Mouse (Mus musculus): ENCODE data around the gene Il1f10. TPM values are rescaled to one million over a fixed set of nuclear protein-coding genes. Genes with fewer than 3 reads are reported as not detected.
A peak's percentile ranks its signal among the peaks of the same experiment; 100 is the strongest.

Gene Il1f10
- total RNA-seq, 1 experiment, result not detected

- TF ChIP-seq CHD2 (IDR thresholded peaks at IDR 0.05; ENCODE audit: low read depth, low read length), result no peak
- TF ChIP-seq HCFC1 (IDR thresholded peaks at IDR 0.05; ENCODE audit: borderline replicate concordance, insufficient read depth, low read length), result no peak
- no peak for TF ChIP-seq MAFK (IDR thresholded peaks at IDR 0.05; ENCODE audit: insufficient read depth, low read depth, low read length)
- TF ChIP-seq ZNF384 (IDR thresholded peaks at IDR 0.05; ENCODE audit: low read depth, low read length), result no peak
- TF ChIP-seq ZC3H11A (IDR thresholded peaks at IDR 0.05; ENCODE audit: borderline replicate concordance, low read depth, low read length), result no peak
- Histone ChIP-seq H3K27ac (ENCODE audit: insufficient read depth, low read depth, low read length, poor library complexity, severe bottlenecking) (no peak overlapping the region), H3K4me3 (ENCODE audit: insufficient read depth in 1 of 2, low read depth in 1 of 2, low read length in 2 of 2, poor library complexity in 1 of 2, severe bottlenecking in 1 of 2) (no peak overlapping the region), H3K9ac (ENCODE audit: insufficient read depth, low read depth, low read length, poor library complexity, severe bottlenecking) (no peak overlapping the region), H3K36me3 (ENCODE audit: control insufficient read depth, insufficient read depth, low read length, poor library complexity, severe bottlenecking) (no peaks in the 10 kb centered on the region), H3K9me3 (ENCODE audit: control insufficient read depth, insufficient read depth, low read depth, low read length) (no peaks in the 10 kb centered on the region), H3K4me1 (ENCODE audit: control insufficient read depth in 2 of 2, insufficient read depth in 2 of 2, low read length in 2 of 2, poor library complexity in 1 of 2) (no peaks in the 10 kb centered on the region)
- DNase-seq (ENCODE audit: low read depth, low spot score), result no peak
- in situ Hi-C loops (cut with MboI; ENCODE audit: low sequenced_read_pairs in 2 of 2, unreplicated experiment in 2 of 2), result no loop called here
Measured at GRCm38 (mm10) chr2:24294616-24295015, 3.6 kb downstream of the Il1f10 start.

GRCm38 (mm10) chr2:24296837-24297236 lies 5.8 kb downstream of the Il1f10 start:
- Histone ChIP-seq H3K27ac (ENCODE audit: insufficient read depth, low read depth, low read length, poor library complexity, severe bottlenecking) (no peak overlapping the region), H3K9me3 (ENCODE audit: control insufficient read depth, insufficient read depth, low read depth, low read length) (no peaks in the 10 kb centered on the region), H3K9ac (ENCODE audit: insufficient read depth, low read depth, low read length, poor library complexity, severe bottlenecking) (no peak overlapping the region), H3K4me3 (ENCODE audit: insufficient read depth in 1 of 2, low read depth in 1 of 2, low read length in 2 of 2, poor library complexity in 1 of 2, severe bottlenecking in 1 of 2) (no peak overlapping the region), H3K4me1 (ENCODE audit: control insufficient read depth in 2 of 2, insufficient read depth in 2 of 2, low read length in 2 of 2, poor library complexity in 1 of 2) (no peaks in the 10 kb centered on the region), H3K36me3 (ENCODE audit: control insufficient read depth, insufficient read depth, low read length, poor library complexity, severe bottlenecking) (no peaks in the 10 kb centered on the region)
- in situ Hi-C loops (cut with MboI; ENCODE audit: low sequenced_read_pairs in 2 of 2, unreplicated experiment in 2 of 2), result no loop called here
- DNase-seq (ENCODE audit: low read depth, low spot score), result peak; percentile 71
- TF ChIP-seq CHD2 (IDR thresholded peaks at IDR 0.05; ENCODE audit: low read depth, low read length) (no peak), ZC3H11A (IDR thresholded peaks at IDR 0.05; ENCODE audit: borderline replicate concordance, low read depth, low read length) (peak; percentile 71; the same call in 1 of the 2 replicates)

- Histone ChIP-seq H3K9me3 (ENCODE audit: control insufficient read depth, insufficient read depth, low read depth, low read length) (no peaks in the 10 kb centered on the region), H3K4me3 (ENCODE audit: insufficient read depth in 1 of 2, low read depth in 1 of 2, low read length in 2 of 2, poor library complexity in 1 of 2, severe bottlenecking in 1 of 2) (no peak overlapping the region), H3K4me1 (ENCODE audit: control insufficient read depth in 2 of 2, insufficient read depth in 2 of 2, low read length in 2 of 2, poor library complexity in 1 of 2) (no peaks in the 10 kb centered on the region), H3K9ac (ENCODE audit: insufficient read depth, low read depth, low read length, poor library complexity, severe bottlenecking) (no peak overlapping the region), H3K27ac (ENCODE audit: insufficient read depth, low read depth, low read length, poor library complexity, severe bottlenecking) (no peak overlapping the region), H3K36me3 (ENCODE audit: control insufficient read depth, insufficient read depth, low read length, poor library complexity, severe bottlenecking) (no peaks in the 10 kb centered on the region)
- DNase-seq (ENCODE audit: low read depth, low spot score), result no peak
- in situ Hi-C loops (cut with MboI; ENCODE audit: low sequenced_read_pairs in 2 of 2, unreplicated experiment in 2 of 2), result no loop called here
- TF ChIP-seq MAFK (IDR thresholded peaks at IDR 0.05; ENCODE audit: insufficient read depth, low read depth, low read length) (no peak), ZNF384 (IDR thresholded peaks at IDR 0.05; ENCODE audit: low read depth, low read length) (no peak), ZC3H11A (IDR thresholded peaks at IDR 0.05; ENCODE audit: borderline replicate concordance, low read depth, low read length) (no peak), CHD2 (IDR thresholded peaks at IDR 0.05; ENCODE audit: low read depth, low read length) (no peak), HCFC1 (IDR thresholded peaks at IDR 0.05; ENCODE audit: borderline replicate concordance, insufficient read depth, low read length) (no peak)
Measured at GRCm38 (mm10) chr2:24311302-24312001, 20.5 kb downstream of the Il1f10 start.

- no peaks in the 10 kb centered on the region for H3K4me1 ChIP-seq (ENCODE audit: control insufficient read depth in 2 of 2, insufficient read depth in 2 of 2, low read length in 2 of 2, poor library complexity in 1 of 2)
- no peak overlapping the region for H3K4me3 ChIP-seq (ENCODE audit: insufficient read depth in 1 of 2, low read depth in 1 of 2, low read length in 2 of 2, poor library complexity in 1 of 2, severe bottlenecking in 1 of 2)
- TF ChIP-seq ZNF384 (IDR thresholded peaks at IDR 0.05; ENCODE audit: low read depth, low read length), result no peak
- TF ChIP-seq CHD2 (IDR thresholded peaks at IDR 0.05; ENCODE audit: low read depth, low read length), result no peak
- no peak for TF ChIP-seq ZC3H11A (IDR thresholded peaks at IDR 0.05; ENCODE audit: borderline replicate concordance, low read depth, low read length)
- no peak for TF ChIP-seq HCFC1 (IDR thresholded peaks at IDR 0.05; ENCODE audit: borderline replicate concordance, insufficient read depth, low read length)
- TF ChIP-seq MAFK (IDR thresholded peaks at IDR 0.05; ENCODE audit: insufficient read depth, low read depth, low read length), result no peak
- in situ Hi-C loops (cut with MboI; ENCODE audit: low sequenced_read_pairs in 2 of 2, unreplicated experiment in 2 of 2), result no loop called here
- no peak overlapping the region for H3K9ac ChIP-seq (ENCODE audit: insufficient read depth, low read depth, low read length, poor library complexity, severe bottlenecking)
- no peaks in the 10 kb centered on the region for H3K9me3 ChIP-seq (ENCODE audit: control insufficient read depth, insufficient read depth, low read depth, low read length)
- no peak overlapping the region for H3K27ac ChIP-seq (ENCODE audit: insufficient read depth, low read depth, low read length, poor library complexity, severe bottlenecking)
- no peak for DNase-seq (ENCODE audit: low read depth, low spot score)
- no peaks in the 10 kb centered on the region for H3K36me3 ChIP-seq (ENCODE audit: control insufficient read depth, insufficient read depth, low read length, poor library complexity, severe bottlenecking)
Measured at GRCm38 (mm10) chr2:24316919-24317318, 25.9 kb downstream of the Il1f10 start.

Data from ES-E14 (cell line).